Mouse (Mus musculus): ENCODE results near the gene Traf2.

The Traf2 gene

GRCm38 (mm10) chr2:25541644-25542367 lies 4.9 kb downstream of the Traf2 start:
- no peak for DNase-seq (ENCODE audit: low read depth)

GRCm38 (mm10) chr2:25540541-25540948 lies 6.2 kb downstream of the Traf2 start:
- no peak for DNase-seq (ENCODE audit: low read depth)

- no peak for DNase-seq (ENCODE audit: low read depth)
Observed at GRCm38 (mm10) chr2:25536531-25536930, 10.2 kb downstream of the Traf2 start.

GRCm38 (mm10) chr2:25534866-25535182 lies 11.9 kb downstream of the Traf2 start:
- DNase-seq (ENCODE audit: low read depth) = no peak

GRCm38 (mm10) chr2:25534178-25534865 lies 12.4 kb downstream of the Traf2 start:
- peak; percentile 94 for DNase-seq (ENCODE audit: low read depth)

GRCm38 (mm10) chr2:25533707-25534106 lies 13.0 kb downstream of the Traf2 start:
- DNase-seq (ENCODE audit: low read depth) = no peak

GRCm38 (mm10) chr2:25526510-25527302 lies 20.0 kb downstream of the Traf2 start:
- no peak for DNase-seq (ENCODE audit: low read depth)

- DNase-seq (ENCODE audit: low read depth) = peak; percentile 52
Observed at GRCm38 (mm10) chr2:25509912-25510311, 36.8 kb downstream of the Traf2 start.

GRCm38 (mm10) chr2:25506964-25507363 lies 39.8 kb downstream of the Traf2 start:
- peak; percentile 55 for DNase-seq (ENCODE audit: low read depth)

GRCm38 (mm10) chr2:25505860-25506259 lies 40.9 kb downstream of the Traf2 start:
- no peak for DNase-seq (ENCODE audit: low read depth)

- no peak for DNase-seq (ENCODE audit: low read depth)
Observed at GRCm38 (mm10) chr2:25505000-25505399, 41.7 kb downstream of the Traf2 start.

- no peak for DNase-seq (ENCODE audit: low read depth)
Observed at GRCm38 (mm10) chr2:25504538-25504937, 42.2 kb downstream of the Traf2 start.

GRCm38 (mm10) chr2:25502726-25503125 lies 44.0 kb downstream of the Traf2 start:
- DNase-seq (ENCODE audit: low read depth) = no peak

GRCm38 (mm10) chr2:25501593-25502486 lies 44.9 kb downstream of the Traf2 start, which contains the start of gene C8g:
Gene C8g (minus strand): TSS chr2:25501719.
- DNase-seq (ENCODE audit: low read depth) = no peak

GRCm38 (mm10) chr2:25500576-25501405 lies 45.9 kb downstream of the Traf2 start, which contains the start of gene Fbxw5:
Gene Fbxw5 (plus strand): TSS chr2:25500750.
- peak; percentile 97 for DNase-seq (ENCODE audit: low read depth)

- DNase-seq (ENCODE audit: low read depth) = no peak
Observed at GRCm38 (mm10) chr2:25500071-25500575, 46.6 kb downstream of the Traf2 start.

- no peak for DNase-seq (ENCODE audit: low read depth)
Observed at GRCm38 (mm10) chr2:25498622-25499478, 47.9 kb downstream of the Traf2 start.

GRCm38 (mm10) chr2:25497846-25498575 lies 48.7 kb downstream of the Traf2 start:
- peak; percentile 44 for DNase-seq (ENCODE audit: low read depth)

GRCm38 (mm10) chr2:25496462-25496861 lies 50.3 kb downstream of the Traf2 start:
- peak; percentile 66 for DNase-seq (ENCODE audit: low read depth)
